Mouse (Mus musculus): ENCODE measurements around the gene Ankrd34a. TPM values are rescaled to one million over a fixed set of nuclear protein-coding genes. Genes with fewer than 3 reads are reported as not detected.

The Ankrd34a gene
- polyA plus RNA-seq, 1 experiment from 2014 or later, result 2.7 TPM

- Histone ChIP-seq H3K9ac (no peak overlapping the region), H3K4me2 (peak overlapping the region; percentile 17; the same call in 1 of the 2 replicates), H3K4me3 (no peak overlapping the region), H3K27ac (peak overlapping the region; percentile 75), H3K36me3 (peaks cover 23% of the 10 kb centered on the region), H3K27me3 (no peaks in the 10 kb centered on the region), H3K4me1 (peaks cover 40% of the 10 kb centered on the region), H3K9me3 (no peaks in the 10 kb centered on the region)
- WGBS, result 40% methylated on average over 10 of the region's 10 CpGs
- peak; percentile 52; the same call in 1 of the 2 replicates for ATAC-seq (ENCODE audit: insufficient number of reproducible peaks, low FRiP score, low TSS enrichment, low read depth)
Measured at GRCm38 (mm10) chr3:96563911-96564632, 32.4 kb upstream of the Ankrd34a start.

DNA sequence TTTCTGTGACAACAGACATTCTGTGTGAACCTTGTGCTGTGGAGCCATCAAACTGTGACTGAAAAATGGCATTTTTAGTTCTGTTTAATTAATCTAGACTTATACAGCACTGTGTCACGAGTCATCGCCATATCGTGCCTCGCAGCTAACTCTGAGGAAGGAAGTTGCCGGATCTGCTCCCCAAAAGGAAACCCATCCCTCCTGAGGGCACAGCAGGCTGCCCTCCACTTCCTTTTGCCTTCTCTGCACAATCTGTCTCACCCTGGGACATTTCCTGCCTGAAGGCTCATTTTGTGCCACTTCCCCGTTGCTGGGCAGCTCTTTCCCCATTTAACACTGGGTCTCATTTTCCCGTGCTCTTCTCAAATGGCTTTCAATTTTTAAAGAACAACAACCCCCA, 31.8 kb upstream of the Ankrd34a start:
- Histone ChIP-seq H3K4me3 (no peak overlapping the region), H3K9me3 (no peaks in the 10 kb centered on the region), H3K27ac (peak overlapping the region; percentile 75), H3K27me3 (no peaks in the 10 kb centered on the region), H3K4me2 (peak overlapping the region; percentile 17; the same call in 1 of the 2 replicates), H3K4me1 (peaks cover 36% of the 10 kb centered on the region), H3K36me3 (peaks cover 19% of the 10 kb centered on the region), H3K9ac (no peak overlapping the region)
- no peak for ATAC-seq (ENCODE audit: insufficient number of reproducible peaks, low FRiP score, low TSS enrichment, low read depth)
- 38% methylated on average over 7 of the region's 7 CpGs for WGBS

DNA sequence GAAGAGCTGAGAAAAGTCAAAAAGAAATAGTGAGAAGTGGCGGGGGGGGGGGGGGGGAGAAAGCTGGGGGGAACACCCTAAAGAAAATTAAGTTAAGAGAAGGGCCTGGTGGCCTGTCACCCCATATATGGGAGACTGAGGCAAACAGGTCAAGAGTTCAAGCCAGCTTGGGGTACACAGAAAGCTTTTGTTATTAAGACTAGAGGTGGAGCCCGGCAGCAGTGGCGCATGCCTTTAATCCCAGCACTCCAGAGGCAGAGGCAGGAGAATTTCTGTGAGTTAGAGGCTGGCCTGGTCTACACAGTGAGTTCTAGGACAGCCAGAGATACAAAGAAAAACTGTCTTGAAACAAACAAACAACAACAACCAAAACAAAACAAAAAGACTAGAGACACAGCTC, 31.3 kb upstream of the Ankrd34a start:
- Histone ChIP-seq H3K9ac (no peak overlapping the region), H3K27me3 (no peaks in the 10 kb centered on the region), H3K4me1 (peaks cover 31% of the 10 kb centered on the region), H3K9me3 (no peaks in the 10 kb centered on the region), H3K4me3 (no peak overlapping the region), H3K36me3 (peaks cover 14% of the 10 kb centered on the region), H3K4me2 (no peak overlapping the region), H3K27ac (peak overlapping the region; percentile 38; the same call in 1 of the 2 replicates)
- 90% methylated on average over 2 of the region's 3 CpGs for WGBS
- ATAC-seq (ENCODE audit: insufficient number of reproducible peaks, low FRiP score, low TSS enrichment, low read depth), result no peak

DNA sequence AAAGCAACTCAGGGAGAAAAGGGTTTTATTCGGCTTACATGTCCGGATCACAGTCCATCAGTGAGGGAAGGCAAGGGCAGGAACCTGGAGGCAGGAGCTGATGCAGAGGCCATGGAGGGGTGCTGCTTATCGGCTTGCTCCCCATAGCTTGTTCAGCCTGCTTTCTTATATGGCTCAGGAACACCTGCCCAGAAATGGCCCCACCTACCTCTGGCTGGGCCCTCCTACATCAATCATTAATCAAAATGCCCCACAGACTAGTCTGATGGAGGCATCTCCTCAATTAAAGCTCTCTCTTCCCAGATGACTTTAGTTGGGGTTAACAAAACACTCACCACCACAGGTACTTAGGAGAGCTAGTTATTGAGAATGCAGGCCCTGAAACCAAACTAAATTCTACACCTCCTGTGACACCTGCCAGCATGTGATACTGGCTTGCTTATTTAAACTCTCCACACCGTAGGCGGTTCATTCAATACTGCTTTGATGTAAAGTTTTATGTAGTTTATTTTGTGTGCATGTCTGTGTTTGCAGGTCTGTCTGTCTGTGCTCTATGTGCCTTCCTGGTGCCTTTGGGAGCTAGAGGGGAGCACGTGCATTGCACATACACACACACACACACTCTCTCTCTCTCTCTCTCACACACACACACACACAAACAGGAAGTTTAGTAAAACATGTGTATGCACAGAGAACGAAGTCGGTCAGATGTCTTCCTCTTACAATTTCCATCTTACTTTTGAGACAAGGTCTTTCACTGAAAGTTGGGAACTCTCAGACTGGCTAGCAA, 29.6 kb upstream of the Ankrd34a start:
- no peak for ATAC-seq (ENCODE audit: insufficient number of reproducible peaks, low FRiP score, low TSS enrichment, low read depth)
- Histone ChIP-seq H3K9me3 (no peaks in the 10 kb centered on the region), H3K36me3 (no peaks in the 10 kb centered on the region), H3K4me2 (no peak overlapping the region), H3K4me1 (peaks cover 17% of the 10 kb centered on the region), H3K4me3 (no peak overlapping the region), H3K27ac (no peak overlapping the region), H3K27me3 (no peaks in the 10 kb centered on the region), H3K9ac (no peak overlapping the region)
- WGBS, result 74% methylated on average over 8 of the region's 8 CpGs

DNA sequence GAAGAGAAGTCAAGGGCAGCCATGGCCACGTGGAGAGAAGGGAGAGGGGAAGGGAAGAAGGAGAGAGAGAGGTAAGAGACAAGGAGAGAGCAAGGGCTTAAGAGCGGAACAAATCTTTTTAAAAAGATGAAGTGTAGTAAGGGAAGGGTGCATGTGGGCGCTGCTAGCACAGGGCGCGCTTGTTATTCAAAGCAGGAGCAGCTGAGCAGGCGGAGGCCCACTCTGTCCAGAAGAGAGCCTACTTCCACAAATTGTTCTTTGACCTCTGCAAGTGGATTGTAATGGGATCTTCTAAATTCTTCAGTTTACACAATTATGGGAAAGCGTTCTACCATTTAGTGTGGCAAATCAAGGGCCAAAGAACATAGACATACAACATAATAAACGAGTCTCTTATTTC, 27.8 kb upstream of the Ankrd34a start:
- H3K4me2 ChIP-seq, result no peak overlapping the region
- no peak overlapping the region for H3K4me3 ChIP-seq
- 74% methylated on average over 8 of the region's 8 CpGs for WGBS
- H3K36me3 ChIP-seq, result no peaks in the 10 kb centered on the region
- no peaks in the 10 kb centered on the region for H3K9me3 ChIP-seq
- H3K4me1 ChIP-seq, result peaks cover 11% of the 10 kb centered on the region
- H3K27ac ChIP-seq, result peak overlapping the region; percentile 50; the same call in 1 of the 2 replicates
- H3K27me3 ChIP-seq, result no peaks in the 10 kb centered on the region
- no peak for ATAC-seq (ENCODE audit: insufficient number of reproducible peaks, low FRiP score, low TSS enrichment, low read depth)
- H3K9ac ChIP-seq, result no peak overlapping the region

- WGBS, result 89% methylated on average over 13 of the region's 13 CpGs
- Histone ChIP-seq H3K9ac (no peak overlapping the region), H3K9me3 (no peaks in the 10 kb centered on the region), H3K27me3 (no peaks in the 10 kb centered on the region), H3K4me1 (peaks cover 3% of the 10 kb centered on the region), H3K4me2 (no peak overlapping the region), H3K27ac (no peak overlapping the region), H3K36me3 (no peaks in the 10 kb centered on the region), H3K4me3 (no peak overlapping the region)
- no peak for ATAC-seq (ENCODE audit: insufficient number of reproducible peaks, low FRiP score, low TSS enrichment, low read depth)
Measured at GRCm38 (mm10) chr3:96569506-96569905, 26.9 kb upstream of the Ankrd34a start.

- Histone ChIP-seq H3K4me2 (no peak overlapping the region), H3K27ac (no peak overlapping the region), H3K9ac (no peak overlapping the region), H3K27me3 (no peaks in the 10 kb centered on the region), H3K4me3 (no peak overlapping the region), H3K4me1 (no peaks in the 10 kb centered on the region; the same call in 1 of the 2 replicates), H3K36me3 (no peaks in the 10 kb centered on the region), H3K9me3 (no peaks in the 10 kb centered on the region)
- ATAC-seq (ENCODE audit: insufficient number of reproducible peaks, low FRiP score, low TSS enrichment, low read depth), result no peak
- 85% methylated on average over 11 of the region's 11 CpGs for WGBS
Measured at GRCm38 (mm10) chr3:96569966-96570605, 26.4 kb upstream of the Ankrd34a start.

GRCm38 (mm10) chr3:96570643-96571042, 25.8 kb upstream of the Ankrd34a start:
- H3K9me3 ChIP-seq, result no peaks in the 10 kb centered on the region
- 63% methylated on average over 7 of the region's 7 CpGs for WGBS
- no peak overlapping the region for H3K4me2 ChIP-seq
- H3K4me3 ChIP-seq, result no peak overlapping the region
- H3K27me3 ChIP-seq, result no peaks in the 10 kb centered on the region
- H3K4me1 ChIP-seq, result peaks cover 4% of the 10 kb centered on the region
- ATAC-seq (ENCODE audit: insufficient number of reproducible peaks, low FRiP score, low TSS enrichment, low read depth), result no peak
- H3K36me3 ChIP-seq, result no peaks in the 10 kb centered on the region
- H3K9ac ChIP-seq, result no peak overlapping the region
- no peak overlapping the region for H3K27ac ChIP-seq

DNA sequence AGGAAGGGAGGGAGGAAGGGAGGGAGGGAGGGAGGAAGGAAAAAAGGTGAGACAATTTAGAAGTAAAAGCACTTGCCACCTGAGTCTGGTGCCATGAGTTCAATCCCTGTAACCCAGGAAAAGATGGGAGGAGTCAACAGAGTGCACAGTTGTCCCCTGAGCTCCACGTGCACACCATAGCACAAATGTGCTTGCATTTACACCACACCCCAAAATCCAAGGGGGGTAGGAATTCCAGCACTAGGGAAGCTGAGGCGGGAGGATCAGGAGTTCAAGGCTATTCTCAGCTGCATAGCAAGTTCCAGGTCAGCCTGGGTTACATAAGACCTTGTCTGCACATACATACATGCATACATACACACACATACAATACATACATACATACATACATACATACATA, 25.1 kb upstream of the Ankrd34a start:
- no peak overlapping the region for H3K9ac ChIP-seq
- no peak overlapping the region for H3K4me2 ChIP-seq
- 68% methylated on average over 2 of the region's 2 CpGs for WGBS
- no peak overlapping the region for H3K27ac ChIP-seq
- H3K9me3 ChIP-seq, result no peaks in the 10 kb centered on the region
- H3K27me3 ChIP-seq, result no peaks in the 10 kb centered on the region
- peaks cover 10% of the 10 kb centered on the region for H3K4me1 ChIP-seq
- H3K36me3 ChIP-seq, result no peaks in the 10 kb centered on the region
- no peak overlapping the region for H3K4me3 ChIP-seq
- ATAC-seq (ENCODE audit: insufficient number of reproducible peaks, low FRiP score, low TSS enrichment, low read depth), result no peak

DNA sequence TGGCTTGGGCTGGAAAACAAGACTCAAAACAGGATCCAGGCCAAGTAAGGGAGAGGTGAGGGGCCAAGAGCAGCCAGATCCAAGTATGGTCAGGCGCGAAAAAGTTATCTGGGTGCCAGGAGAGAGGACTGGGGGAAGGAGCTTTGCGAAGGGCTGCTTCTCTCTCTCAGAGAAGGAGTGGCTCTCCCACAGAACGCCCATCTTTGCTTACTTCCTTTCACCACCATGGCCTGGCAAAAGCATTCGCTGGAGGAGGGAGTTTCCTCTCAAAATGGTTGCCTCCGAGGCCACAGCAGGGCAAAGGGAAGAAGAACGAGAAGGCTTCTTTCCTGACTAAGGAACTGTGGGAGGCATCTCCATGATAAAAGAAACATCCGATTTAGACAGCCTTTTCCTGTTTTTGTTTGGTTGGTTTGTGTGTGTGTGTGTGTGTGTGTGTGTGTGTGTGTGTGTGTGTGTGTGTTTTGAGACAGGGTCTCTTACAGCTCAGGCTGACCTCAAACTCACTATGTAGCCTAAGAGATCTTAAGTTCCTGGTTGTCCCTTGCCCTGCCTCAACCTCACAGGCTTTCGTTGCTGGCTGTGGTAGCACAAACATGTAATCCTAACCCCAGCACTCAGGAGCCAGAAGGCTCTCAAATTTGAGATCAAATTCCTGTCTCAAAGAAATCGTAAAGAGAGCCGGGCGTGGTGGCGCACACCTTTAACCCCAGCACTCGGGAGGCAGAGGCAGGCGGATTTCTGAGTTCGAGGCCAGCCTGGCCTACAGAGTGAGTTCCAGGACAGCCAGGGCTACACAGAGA, 24.3 kb upstream of the Ankrd34a start:
- no peak overlapping the region for H3K9ac ChIP-seq
- no peak overlapping the region for H3K4me2 ChIP-seq
- H3K9me3 ChIP-seq, result no peaks in the 10 kb centered on the region
- H3K27me3 ChIP-seq, result no peaks in the 10 kb centered on the region
- H3K27ac ChIP-seq, result no peak overlapping the region
- no peak for ATAC-seq (ENCODE audit: insufficient number of reproducible peaks, low FRiP score, low TSS enrichment, low read depth)
- peaks cover 18% of the 10 kb centered on the region for H3K4me1 ChIP-seq
- WGBS, result 76% methylated on average over 16 of the region's 16 CpGs
- H3K36me3 ChIP-seq, result no peaks in the 10 kb centered on the region
- H3K4me3 ChIP-seq, result no peak overlapping the region

Measured in limb, embryonic 15.5 days (tissue).